Mouse (Mus musculus) erythroblast, embryonic 14.5 days (primary cell): ENCODE measurements around the gene Kif3c. TPM values are rescaled to one million over a fixed set of nuclear protein-coding genes. Genes with fewer than 3 reads are reported as not detected.

Experiments used
- H3K27me3 ChIP-seq: 2 replicates; pipeline ENCODE4 v1.6.1; 2012; ENCODE audit warnings: inconsistent platforms; ENCODE audit not compliant: control insufficient read depth
- H3K36me3 ChIP-seq: 2 replicates; pipeline ENCODE4 v1.6.1; 2012; ENCODE audit warnings: mild to moderate bottlenecking, inconsistent platforms; ENCODE audit not compliant: control insufficient read depth
- H3K4me1 ChIP-seq: 2 replicates; pipeline ENCODE4 v1.6.1; 2012; ENCODE audit warnings: inconsistent platforms; ENCODE audit not compliant: control insufficient read depth
- H3K4me3 ChIP-seq: replicated peaks from 2 replicates; pipeline ENCODE3; 2012; ENCODE audit warnings: moderate library complexity, mild to moderate bottlenecking, inconsistent platforms
- H3K9me3 ChIP-seq: 2 replicates; pipeline ENCODE4 v1.6.1; 2012; ENCODE audit warnings: low read length, inconsistent platforms, mixed read lengths; ENCODE audit not compliant: control insufficient read depth
- GATA1 ChIP-seq: IDR thresholded peaks from 2 replicates; pipeline ENCODE4 v1.6.1; 2012; ENCODE audit warnings: low read length, inconsistent platforms, mixed read lengths
- TAL1 ChIP-seq: IDR thresholded peaks from 3 replicates; pipeline ENCODE4 v1.6.1; 2012; ENCODE audit warnings: low read length, inconsistent platforms, mixed read lengths
- polyA plus RNA-seq: library from polyadenylated mRNA; stranded (reverse); fragments of >175 nt; gene quantifications from 2 replicates; pipeline ENCODE4 v1.2.3, GENCODE M21; 2012

Gene Kif3c
- polyA plus RNA-seq, 1 experiment, result 0.01 TPM

DNA sequence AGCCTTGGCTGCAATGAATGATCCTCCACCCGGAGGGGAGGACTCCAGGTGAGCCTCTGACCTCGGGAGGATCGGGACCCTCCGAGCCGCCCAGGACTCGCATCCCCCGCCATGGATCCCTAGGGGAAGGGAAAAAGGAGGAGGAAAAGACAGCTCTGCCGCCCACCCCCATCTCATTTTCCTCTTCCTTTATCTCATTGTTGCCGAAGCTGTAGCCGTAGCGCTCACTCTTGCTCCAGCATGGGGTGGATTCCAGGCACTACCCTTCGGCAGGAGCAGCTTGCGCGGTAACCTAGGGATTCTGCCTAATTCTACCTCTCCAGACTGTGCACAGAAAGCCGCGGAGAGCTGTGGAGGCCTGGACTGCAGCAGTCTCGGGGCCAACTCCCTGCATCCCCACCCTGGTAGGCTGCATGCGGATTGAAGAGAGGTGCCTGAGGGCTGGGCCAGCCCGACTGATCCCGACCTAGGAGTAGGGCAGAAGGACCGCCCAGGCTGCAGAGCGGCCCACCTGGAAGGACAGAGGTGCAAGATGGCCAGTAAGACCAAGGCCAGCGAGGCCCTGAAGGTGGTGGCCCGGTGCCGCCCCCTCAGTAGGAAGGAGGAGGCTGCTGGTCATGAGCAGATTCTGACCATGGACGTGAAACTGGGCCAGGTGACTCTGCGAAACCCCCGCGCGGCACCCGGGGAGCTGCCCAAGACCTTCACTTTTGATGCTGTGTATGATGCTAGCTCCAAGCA, 687 bp downstream of the Kif3c start:
- peaks cover 16% of the 10 kb centered on the region for H3K4me1 ChIP-seq
- no peak for TF ChIP-seq GATA1
- TF ChIP-seq TAL1, result no peak

GRCm38 (mm10) chr12:3366190-3366956, 1.4 kb downstream of the Kif3c start:
- H3K36me3 ChIP-seq, result no peaks in the 10 kb centered on the region
- no peak overlapping the region for H3K4me3 ChIP-seq
- peaks cover 29% of the 10 kb centered on the region for H3K27me3 ChIP-seq
- H3K9me3 ChIP-seq, result no peaks in the 10 kb centered on the region; the same call in 1 of the 2 replicates
- TF ChIP-seq TAL1 (no peak), GATA1 (no peak)
- H3K4me1 ChIP-seq, result peaks cover 16% of the 10 kb centered on the region

More for the DNA sequence above, 687 bp downstream of the Kif3c start:
- Histone ChIP-seq H3K9me3 (no peaks in the 10 kb centered on the region; the same call in 1 of the 2 replicates), H3K36me3 (no peaks in the 10 kb centered on the region), H3K27me3 (peaks cover 29% of the 10 kb centered on the region), H3K4me3 (peak overlapping the region; percentile 64)

DNA sequence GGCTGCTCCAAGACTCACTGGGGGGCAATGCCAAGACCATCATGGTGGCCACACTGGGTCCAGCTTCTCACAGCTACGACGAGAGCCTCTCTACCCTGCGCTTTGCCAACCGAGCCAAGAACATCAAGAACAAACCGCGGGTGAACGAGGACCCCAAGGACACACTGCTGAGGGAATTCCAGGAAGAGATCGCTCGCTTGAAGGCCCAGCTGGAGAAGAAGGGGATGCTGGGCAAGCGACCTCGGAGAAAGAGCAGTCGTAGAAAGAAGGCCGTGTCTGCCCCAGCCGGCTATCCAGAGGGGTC, 2.0 kb downstream of the Kif3c start:
- no peak overlapping the region for H3K4me3 ChIP-seq
- peaks cover 29% of the 10 kb centered on the region for H3K27me3 ChIP-seq
- no peaks in the 10 kb centered on the region for H3K36me3 ChIP-seq
- H3K9me3 ChIP-seq, result no peaks in the 10 kb centered on the region; the same call in 1 of the 2 replicates
- no peak for TF ChIP-seq GATA1
- no peak for TF ChIP-seq TAL1
- H3K4me1 ChIP-seq, result peaks cover 16% of the 10 kb centered on the region

GRCm38 (mm10) chr12:3368771-3369170, 3.8 kb downstream of the Kif3c start:
- no peak overlapping the region for H3K4me3 ChIP-seq
- peaks cover 16% of the 10 kb centered on the region for H3K4me1 ChIP-seq
- TF ChIP-seq TAL1 (no peak), GATA1 (no peak)
- peaks cover 29% of the 10 kb centered on the region for H3K27me3 ChIP-seq
- no peaks in the 10 kb centered on the region for H3K36me3 ChIP-seq
- no peaks in the 10 kb centered on the region; the same call in 1 of the 2 replicates for H3K9me3 ChIP-seq

GRCm38 (mm10) chr12:3370979-3371925, 6.3 kb downstream of the Kif3c start:
- H3K4me1 ChIP-seq, result no peaks in the 10 kb centered on the region
- H3K36me3 ChIP-seq, result no peaks in the 10 kb centered on the region
- no peaks in the 10 kb centered on the region; the same call in 1 of the 2 replicates for H3K9me3 ChIP-seq
- H3K27me3 ChIP-seq, result peaks cover 12% of the 10 kb centered on the region
- no peak overlapping the region for H3K4me3 ChIP-seq
- TF ChIP-seq GATA1 (no peak), TAL1 (no peak)

GRCm38 (mm10) chr12:3371991-3372390, 7.1 kb downstream of the Kif3c start:
- no peak for TF ChIP-seq GATA1
- TF ChIP-seq TAL1, result no peak
- peaks cover 4% of the 10 kb centered on the region; the same call in 1 of the 2 replicates for H3K27me3 ChIP-seq
- H3K9me3 ChIP-seq, result no peaks in the 10 kb centered on the region
- H3K4me3 ChIP-seq, result no peak overlapping the region
- no peaks in the 10 kb centered on the region for H3K36me3 ChIP-seq
- H3K4me1 ChIP-seq, result no peaks in the 10 kb centered on the region

DNA sequence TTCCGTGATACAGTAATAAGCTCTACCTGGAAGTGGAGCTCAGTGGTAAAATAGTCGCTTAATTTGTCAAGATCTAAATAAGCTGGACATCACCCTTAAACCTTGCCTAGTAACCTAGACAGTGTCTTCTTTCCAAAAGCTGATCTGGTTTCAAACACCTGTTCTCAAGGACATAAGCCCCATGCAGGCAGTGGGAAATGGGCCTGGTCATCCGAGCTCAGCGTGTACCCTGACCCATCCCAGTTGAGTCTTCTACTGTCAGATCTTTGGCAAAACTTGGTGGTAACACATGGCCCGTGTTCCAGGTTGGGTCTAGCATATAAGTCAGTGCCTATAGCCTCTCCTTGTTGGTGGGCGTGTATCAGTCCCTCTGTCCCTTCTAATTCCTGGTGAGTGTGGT, 8.6 kb downstream of the Kif3c start:
- Histone ChIP-seq H3K9me3 (no peaks in the 10 kb centered on the region), H3K36me3 (no peaks in the 10 kb centered on the region), H3K27me3 (no peaks in the 10 kb centered on the region), H3K4me1 (no peaks in the 10 kb centered on the region), H3K4me3 (no peak overlapping the region)
- TF ChIP-seq GATA1 (no peak), TAL1 (no peak)

- no peaks in the 10 kb centered on the region for H3K4me1 ChIP-seq
- no peak overlapping the region for H3K4me3 ChIP-seq
- TF ChIP-seq TAL1, result no peak
- TF ChIP-seq GATA1, result no peak
- no peaks in the 10 kb centered on the region for H3K9me3 ChIP-seq
- H3K36me3 ChIP-seq, result no peaks in the 10 kb centered on the region
- no peaks in the 10 kb centered on the region for H3K27me3 ChIP-seq
Measured at GRCm38 (mm10) chr12:3374552-3374951, 9.6 kb downstream of the Kif3c start.

DNA sequence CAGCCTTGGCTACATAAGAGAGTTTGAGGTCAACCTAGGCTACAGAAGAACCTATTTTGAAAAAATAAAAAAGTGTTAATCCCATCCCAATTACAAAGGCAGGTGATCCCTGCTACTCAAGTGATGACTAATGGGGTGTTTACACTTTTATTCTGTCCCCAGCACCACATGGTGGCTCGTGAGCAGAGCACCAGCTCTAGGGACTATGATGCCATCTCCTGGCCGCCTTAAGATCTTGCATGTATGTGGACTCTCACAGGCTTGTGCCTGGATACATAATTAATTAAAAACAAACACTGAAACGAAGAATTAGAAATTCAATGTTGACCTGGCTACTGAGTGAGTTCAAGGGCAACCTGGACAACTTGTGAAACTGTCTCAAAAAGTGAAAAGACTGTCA, 12.3 kb downstream of the Kif3c start:
- Histone ChIP-seq H3K4me3 (no peak overlapping the region), H3K4me1 (no peaks in the 10 kb centered on the region), H3K9me3 (no peaks in the 10 kb centered on the region), H3K27me3 (no peaks in the 10 kb centered on the region), H3K36me3 (no peaks in the 10 kb centered on the region)
- TF ChIP-seq TAL1, result no peak
- TF ChIP-seq GATA1, result no peak
